Mouse (Mus musculus): ENCODE data around the gene Cbx3.
A peak's percentile ranks its signal among the peaks of the same experiment; 100 is the strongest.
"Not testable (repeated sequence)": the region's sequence is repeated elsewhere in the genome, so short reads cannot be mapped to it uniquely, and the experiment has no call there.

Cbx3 gene

DNA sequence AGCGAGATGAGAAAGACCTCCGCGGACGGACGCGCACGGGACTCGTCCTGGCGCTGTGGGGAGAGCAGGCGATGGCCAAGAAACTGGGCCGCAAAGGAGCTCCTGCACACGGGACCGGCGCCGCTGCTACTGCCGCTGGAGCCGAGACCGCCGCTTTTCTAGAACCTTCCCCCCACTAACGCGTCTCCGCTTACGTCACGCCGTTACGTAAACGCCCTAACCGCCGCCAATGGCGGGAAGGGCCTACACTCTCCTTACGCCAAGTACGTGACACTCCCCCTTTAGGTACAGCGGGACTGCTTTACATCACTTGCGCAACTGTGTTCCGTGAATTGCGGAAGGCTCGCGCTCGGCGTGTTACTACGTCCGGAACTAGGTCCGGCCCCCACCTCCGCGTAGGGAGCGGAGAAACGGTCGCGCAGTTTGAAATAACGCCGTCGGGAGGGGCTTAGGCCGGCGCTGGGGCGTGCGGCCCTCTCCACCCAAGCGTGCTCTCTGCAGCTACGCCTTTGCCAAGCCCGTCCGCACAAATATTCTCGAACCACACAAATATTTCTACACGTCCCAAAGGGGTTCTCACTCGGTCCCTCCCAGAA, 347 bp upstream of the Cbx3 start, which contains the start of gene Hnrnpa2b1:
Gene Hnrnpa2b1, minus strand, starts transcription at position 180 of the 596 bp plus-strand sequence.
- peak; percentile 100 for DNase-seq (ENCODE audit: low spot score)

DNA sequence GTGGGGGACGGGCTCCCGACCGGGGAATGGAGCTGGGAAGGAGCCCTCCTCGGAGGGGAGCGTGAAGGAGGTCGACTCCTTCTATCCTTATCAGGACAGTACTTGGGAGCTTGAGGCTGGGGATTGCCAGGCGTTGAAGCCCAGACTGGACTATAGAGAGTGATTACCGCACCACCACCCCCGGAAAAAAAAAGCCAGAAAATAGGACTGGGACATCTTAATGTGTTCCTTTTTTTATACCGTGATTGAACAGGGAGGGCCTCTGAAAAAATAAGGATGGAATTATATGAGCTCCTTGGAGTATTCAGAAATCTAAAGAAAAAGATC, 982 bp downstream of the Cbx3 start:
- DNase-seq (ENCODE audit: low spot score) = no peak

GRCm38 (mm10) chr6:51471782-51472181, 1.6 kb downstream of the Cbx3 start:
- DNase-seq (ENCODE audit: low spot score) = no peak

DNA sequence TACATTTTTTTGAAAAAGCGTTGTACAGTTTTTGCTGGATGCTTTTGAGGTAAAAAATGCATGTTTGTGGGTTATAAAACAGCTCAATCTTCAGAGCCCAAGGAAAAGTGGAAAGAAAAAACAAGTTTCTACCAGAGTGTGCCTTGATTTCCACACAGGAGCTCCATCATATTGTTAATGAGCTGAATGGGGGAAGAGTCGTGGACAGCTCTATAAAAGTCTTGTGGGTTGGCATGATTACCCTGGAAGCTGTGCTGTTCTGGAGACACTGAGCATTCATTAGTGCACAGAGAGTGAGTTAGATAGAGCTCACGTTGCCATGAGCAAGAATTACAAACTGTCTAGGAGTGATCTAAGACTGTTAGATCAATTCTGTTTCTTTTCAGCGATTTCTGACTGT, 2.1 kb downstream of the Cbx3 start:
- DNase-seq (ENCODE audit: low spot score) = no peak

GRCm38 (mm10) chr6:51479136-51479731, 9.1 kb downstream of the Cbx3 start:
- DNase-seq (ENCODE audit: low spot score) = no peak

DNA sequence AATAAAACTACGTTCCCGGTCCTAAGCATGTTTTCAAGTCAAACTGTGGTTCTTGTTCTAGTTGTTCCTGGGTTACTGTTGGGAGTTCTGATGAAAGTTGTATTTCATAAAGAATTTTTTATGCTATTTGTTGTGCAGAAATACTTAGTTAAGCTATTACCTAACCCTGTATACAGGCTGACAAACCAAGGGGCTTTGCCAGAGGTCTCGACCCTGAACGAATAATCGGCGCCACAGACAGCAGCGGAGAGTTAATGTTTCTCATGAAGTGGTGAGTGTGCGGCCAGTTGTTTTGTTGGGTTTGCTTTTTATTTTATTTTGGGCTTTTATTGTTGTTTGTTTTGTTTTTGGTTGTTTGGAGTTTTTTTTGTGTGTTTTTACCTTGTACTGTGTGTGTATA, 11.4 kb downstream of the Cbx3 start:
- no peak for DNase-seq (ENCODE audit: low spot score)

GRCm38 (mm10) chr6:51483861-51484260, 13.7 kb downstream of the Cbx3 start:
- DNase-seq (ENCODE audit: low spot score) = no peak

DNA sequence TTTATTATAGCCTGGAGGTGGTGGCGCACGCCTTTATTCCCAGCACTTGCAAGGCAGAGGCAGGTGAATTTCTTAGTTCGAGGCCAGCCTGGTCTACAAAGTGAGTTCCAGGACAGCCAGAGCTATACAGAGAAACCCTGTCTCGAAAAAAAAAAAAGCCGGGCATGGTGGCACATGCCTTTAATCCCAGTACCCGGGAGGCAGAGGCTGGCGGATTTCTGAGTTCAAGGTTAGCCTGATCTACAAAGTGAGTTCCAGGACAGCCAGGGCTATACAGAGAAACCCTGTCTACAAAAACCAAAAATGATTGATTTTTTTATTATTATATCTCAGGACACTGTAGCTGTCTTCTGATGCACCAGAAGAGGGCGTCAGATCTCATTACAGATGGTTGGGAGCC, 14.4 kb downstream of the Cbx3 start:
- not testable (repeated sequence) for DNase-seq (ENCODE audit: low spot score)

DNA sequence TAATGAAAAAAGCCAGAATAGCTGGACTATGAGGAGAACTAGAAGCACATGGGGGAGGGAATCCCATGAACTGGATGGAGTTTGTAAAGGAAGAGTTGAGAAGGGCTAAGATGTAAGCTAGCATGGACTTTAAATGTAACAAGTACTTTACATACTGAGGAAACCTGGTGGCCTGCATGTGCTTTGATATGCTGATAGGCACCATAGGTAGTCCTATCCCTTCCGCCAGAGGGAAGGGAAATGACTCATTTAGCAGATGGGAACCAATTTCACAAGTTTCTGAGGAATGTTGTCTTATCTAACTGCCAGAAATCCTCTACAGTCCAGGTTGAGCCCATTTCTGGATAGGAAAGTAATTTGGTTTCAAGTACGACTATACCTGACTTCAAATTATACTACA, 15.5 kb downstream of the Cbx3 start:
- no peak for DNase-seq (ENCODE audit: low spot score)

DNA sequence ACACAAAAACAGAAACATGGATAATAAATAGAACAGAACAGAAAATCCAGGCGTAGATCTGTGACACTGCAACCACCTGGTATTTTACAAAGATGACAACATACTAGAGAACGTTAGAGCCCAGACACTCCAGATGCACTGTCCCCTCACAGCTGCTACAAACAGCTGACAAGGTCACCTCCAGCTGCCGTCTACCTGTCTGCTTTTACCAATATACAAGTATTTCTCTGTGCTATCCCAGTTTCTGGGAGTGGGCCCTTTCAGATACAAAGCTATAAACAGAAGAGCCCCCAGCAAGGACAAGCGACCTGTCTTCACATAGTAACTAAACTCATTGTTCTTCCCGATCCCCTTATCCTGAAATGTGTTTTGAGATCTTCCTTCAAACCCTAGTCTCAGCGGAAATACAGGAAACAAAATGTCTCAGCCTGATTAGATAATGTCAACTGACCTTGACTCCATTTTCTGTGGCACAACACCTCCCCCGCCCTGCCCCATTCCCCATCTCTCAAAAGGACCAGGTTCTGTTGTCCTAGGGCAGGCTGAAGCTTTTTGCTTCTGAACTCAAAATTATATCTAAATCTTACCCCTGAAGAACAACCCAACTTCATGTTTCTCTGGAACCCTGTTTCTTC, 16.0 kb downstream of the Cbx3 start:
- no peak for DNase-seq (ENCODE audit: low spot score)

- DNase-seq (ENCODE audit: low spot score) = no peak
Measured at GRCm38 (mm10) chr6:51486731-51487130, 16.6 kb downstream of the Cbx3 start.

DNA sequence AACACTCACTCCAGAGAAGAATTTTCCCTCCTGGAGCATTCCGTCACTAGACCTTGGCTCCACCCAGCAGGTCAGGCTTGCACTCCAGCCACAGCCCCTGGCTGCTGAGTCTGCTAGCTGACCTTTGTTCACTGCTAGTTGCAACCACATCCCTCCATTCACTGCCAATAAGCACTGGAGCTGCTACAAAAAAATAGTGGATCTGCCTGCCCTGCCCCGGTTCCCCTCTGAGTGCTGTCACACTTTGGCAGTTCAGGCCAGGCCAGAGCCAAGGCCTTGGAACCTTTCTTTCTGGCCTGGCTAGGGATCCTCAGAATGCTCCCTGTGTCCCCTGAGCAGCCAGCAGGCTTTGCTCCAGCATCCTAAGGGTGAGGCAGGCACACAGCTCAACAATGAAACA, 19.6 kb downstream of the Cbx3 start:
- peak; percentile 11 for DNase-seq (ENCODE audit: low spot score)

GRCm38 (mm10) chr6:51497321-51498111, 27.4 kb downstream of the Cbx3 start:
- DNase-seq (ENCODE audit: low spot score) = no peak

DNA sequence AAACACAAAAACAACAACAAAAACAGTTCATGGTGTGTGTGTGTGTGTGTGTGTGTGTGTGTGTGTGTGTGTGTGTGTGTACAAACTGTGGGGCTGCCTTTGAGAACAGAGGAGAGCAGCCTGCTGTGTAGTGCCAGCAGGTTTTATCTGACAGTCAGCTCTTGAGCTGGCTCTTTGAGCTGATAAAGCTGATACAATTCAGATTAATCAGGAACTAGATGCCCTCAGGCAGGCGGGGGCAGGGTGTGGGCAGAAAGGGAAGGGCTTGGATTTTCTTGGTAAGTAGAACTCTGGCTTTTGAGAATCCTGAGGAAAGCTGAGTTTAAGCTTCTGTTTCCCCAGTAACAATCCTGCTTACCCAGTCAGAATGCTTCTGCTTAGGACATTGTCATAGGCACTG, 35.5 kb downstream of the Cbx3 start:
- no peak for DNase-seq (ENCODE audit: low spot score)

DNA sequence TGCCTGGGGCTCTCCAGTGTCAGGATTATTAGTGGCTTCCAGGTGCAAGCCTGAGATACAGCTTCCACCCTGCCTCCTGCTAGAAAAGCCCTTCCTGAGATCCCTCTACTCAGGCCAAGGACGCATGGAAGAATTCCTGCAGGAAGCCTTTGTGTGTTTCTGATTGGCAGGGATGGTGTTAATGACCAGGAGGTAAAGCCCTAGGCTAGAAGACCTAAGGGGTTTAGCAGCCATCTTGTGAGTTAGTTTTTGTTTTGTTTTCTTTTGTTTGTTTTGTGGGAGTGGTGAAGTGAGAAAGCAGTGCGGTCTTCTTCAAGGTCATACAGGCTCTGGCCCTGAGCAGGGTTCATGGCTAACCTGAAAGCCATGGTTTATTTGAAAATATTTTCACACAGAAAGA, 37.4 kb downstream of the Cbx3 start:
- no peak for DNase-seq (ENCODE audit: low spot score)

DNA sequence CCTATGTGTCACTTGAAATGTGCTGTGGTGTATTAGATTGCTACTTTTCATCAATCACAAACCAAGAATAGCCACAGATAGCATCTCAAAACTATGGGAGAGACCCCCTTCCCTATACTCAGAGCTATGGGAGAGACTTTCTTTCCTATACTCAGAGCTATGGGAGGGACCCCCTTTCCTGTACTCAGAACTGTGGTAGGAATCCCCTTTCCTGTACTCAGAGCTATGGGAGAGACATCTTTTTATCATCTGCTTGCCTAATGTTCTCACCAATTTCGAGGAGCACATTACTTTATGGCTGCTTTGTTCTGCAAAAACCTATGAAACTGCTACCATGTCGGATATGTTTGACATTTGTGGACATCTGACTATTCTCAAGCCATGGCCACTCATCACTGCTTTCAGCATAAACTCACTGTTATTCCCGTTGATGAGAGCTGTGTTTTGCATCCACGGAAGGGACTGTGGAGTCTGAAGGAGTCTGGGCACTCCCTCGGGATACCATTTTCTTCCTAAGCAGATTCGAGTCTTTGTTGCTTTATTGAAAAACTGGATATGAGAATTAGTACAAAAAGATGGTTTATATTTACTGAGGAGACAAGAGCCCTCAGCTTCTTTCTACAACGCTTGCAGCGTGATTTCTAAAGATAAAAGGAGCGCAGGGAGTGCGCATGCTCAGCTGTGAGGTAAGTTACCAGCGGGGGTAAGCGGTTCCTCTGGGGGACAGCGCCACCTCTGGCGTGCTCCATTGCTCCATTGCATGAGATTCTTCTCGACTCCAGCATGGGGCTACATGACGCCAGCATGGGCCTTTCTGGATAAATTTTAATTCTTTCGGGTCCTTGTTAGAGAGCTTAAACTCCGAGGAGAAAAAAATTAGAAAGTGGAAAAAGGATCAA, 38.8 kb downstream of the Cbx3 start:
- peak; percentile 50 for DNase-seq (ENCODE audit: low spot score)

GRCm38 (mm10) chr6:51510094-51510493, 39.9 kb downstream of the Cbx3 start:
- DNase-seq (ENCODE audit: low spot score) = peak; percentile 33

- DNase-seq (ENCODE audit: low spot score) = no peak
Measured at GRCm38 (mm10) chr6:51510946-51511345, 40.8 kb downstream of the Cbx3 start.

- no peak for DNase-seq (ENCODE audit: low spot score)
Measured at GRCm38 (mm10) chr6:51513745-51514144, 43.6 kb downstream of the Cbx3 start.

DNA sequence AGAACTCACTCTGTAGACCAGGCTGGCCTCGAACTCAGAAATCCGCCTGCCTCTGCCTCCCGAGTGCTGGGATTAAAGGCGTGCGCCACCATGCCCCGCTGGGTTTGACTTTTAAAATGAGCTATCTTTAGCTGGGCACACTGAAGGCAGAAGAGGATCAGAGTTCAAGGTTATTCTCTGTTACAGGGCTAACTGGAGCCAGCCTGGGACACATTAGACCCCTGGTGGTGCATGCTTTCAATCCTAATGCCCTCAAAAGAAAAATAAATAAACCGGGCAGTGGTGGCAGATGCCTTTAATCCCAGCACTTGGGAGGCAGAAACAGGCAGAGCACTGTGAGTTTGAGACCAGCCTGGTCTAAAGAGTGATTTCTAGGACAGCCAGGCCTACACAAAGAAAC, 44.7 kb downstream of the Cbx3 start:
- DNase-seq (ENCODE audit: low spot score) = no peak

GRCm38 (mm10) chr6:51523310-51523709, 53.1 kb downstream of the Cbx3 start:
- no peak for DNase-seq (ENCODE audit: low spot score)

- peak; percentile 23 for DNase-seq (ENCODE audit: low spot score)
Measured at GRCm38 (mm10) chr6:51523807-51524320, 53.7 kb downstream of the Cbx3 start, which contains the start of gene Snx10. Gene Snx10, plus strand, starts transcription at chr6:51523901.
